Mouse (Mus musculus): ENCODE measurements around the gene Gltp.

- TF ChIP-seq CTCF (IDR thresholded peaks at IDR 0.05; ENCODE audit: control insufficient read depth, insufficient read depth, insufficient read length) (no peak), USF1 (IDR thresholded peaks at IDR 0.05; ENCODE audit: low read depth) (no peak), MYOD1 (IDR thresholded peaks at IDR 0.05; ENCODE audit: control insufficient read depth, insufficient read length, low read depth) (peak; percentile 24), MAX (IDR thresholded peaks at IDR 0.05) (no peak), MYOG (IDR thresholded peaks at IDR 0.05; ENCODE audit: control insufficient read depth, extremely low read depth, insufficient read length) (no peak), CEBPB (IDR thresholded peaks at IDR 0.05; ENCODE audit: low read depth) (no peak), FOSL1 (IDR thresholded peaks at IDR 0.05; ENCODE audit: insufficient read depth, low read length, poor library complexity, severe bottlenecking) (no peak)
These were observed 39.3 kb upstream of the Gltp start for GRCm38 (mm10) chr5:114730129-114730528.
